Mouse (Mus musculus) lung, adult 2 months (tissue): ENCODE measurements around the gene Cenpu.

Experiments
- CTCF ChIP-seq: fragments of 200-500 bp; IDR thresholded peaks from 2 replicates; pipeline ENCODE4 v1.5.1; 2011; ENCODE audit warnings: mild to moderate bottlenecking, low read length, control low read depth; ENCODE audit not compliant: insufficient read depth
- POLR2A ChIP-seq: fragments of 200-500 bp; IDR thresholded peaks from 2 replicates; pipeline ENCODE4 v1.6.1; 2011; ENCODE audit warnings: low read depth, mild to moderate bottlenecking, control low read depth, low read length, borderline replicate concordance; ENCODE audit errors: extremely low read depth

DNA sequence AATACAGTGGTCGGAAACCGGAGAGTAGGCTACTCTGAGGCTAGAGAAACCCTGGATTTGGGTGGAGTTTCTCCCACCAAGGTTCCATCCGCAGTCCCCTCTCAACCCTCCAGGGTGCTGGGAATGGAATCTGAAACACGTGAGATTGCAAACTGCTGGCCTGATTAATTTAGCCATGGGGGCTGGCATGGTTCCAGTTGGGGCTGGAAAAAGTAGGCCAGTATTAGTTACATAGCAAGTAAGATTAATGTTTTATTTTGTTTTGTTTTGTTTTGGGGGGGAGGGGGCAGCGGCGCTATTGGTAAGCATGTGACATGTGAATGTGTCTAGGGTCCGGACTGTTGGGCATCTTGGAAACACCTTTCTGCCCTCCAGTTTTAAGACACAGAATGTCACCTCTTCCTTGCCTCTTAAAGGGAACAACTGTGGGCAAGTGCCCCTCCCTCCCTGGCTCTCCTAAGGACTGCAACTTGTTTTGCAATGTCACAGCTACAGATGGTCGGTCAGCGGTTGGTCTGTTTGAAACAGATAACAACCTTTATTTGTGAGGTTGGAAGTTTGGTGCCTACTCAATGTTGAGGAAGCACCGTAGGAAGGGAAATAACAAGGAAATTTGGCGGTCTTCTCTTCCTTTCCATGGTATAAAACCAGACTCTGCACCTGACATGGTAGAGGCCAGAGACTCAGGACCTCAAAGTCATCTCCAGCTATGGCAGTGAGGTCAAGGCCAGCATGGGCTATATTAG, 5.2 kb upstream of the Cenpu start:
- TF ChIP-seq CTCF, result no peak
- TF ChIP-seq POLR2A, result no peak
